Mouse (Mus musculus): ENCODE measurements around the gene Zfp408. TPM values are rescaled to one million over a fixed set of nuclear protein-coding genes. Genes with fewer than 3 reads are reported as not detected.

Gene Zfp408
- total RNA-seq (2021), result 10 to 100 TPM; 29.2 to 31.7 TPM
- long read RNA-seq, experiment 1, partial matches to known transcripts, result 0 of 8 reads
- long read RNA-seq, experiment 1, other reads (novel, unspliced or antisense), result 8 of 8 reads
- long read RNA-seq, experiment 2, partial matches to known transcripts, result 0 of 11 reads
- long read RNA-seq, experiment 2, other reads (novel, unspliced or antisense), result 11 of 11 reads

DNA sequence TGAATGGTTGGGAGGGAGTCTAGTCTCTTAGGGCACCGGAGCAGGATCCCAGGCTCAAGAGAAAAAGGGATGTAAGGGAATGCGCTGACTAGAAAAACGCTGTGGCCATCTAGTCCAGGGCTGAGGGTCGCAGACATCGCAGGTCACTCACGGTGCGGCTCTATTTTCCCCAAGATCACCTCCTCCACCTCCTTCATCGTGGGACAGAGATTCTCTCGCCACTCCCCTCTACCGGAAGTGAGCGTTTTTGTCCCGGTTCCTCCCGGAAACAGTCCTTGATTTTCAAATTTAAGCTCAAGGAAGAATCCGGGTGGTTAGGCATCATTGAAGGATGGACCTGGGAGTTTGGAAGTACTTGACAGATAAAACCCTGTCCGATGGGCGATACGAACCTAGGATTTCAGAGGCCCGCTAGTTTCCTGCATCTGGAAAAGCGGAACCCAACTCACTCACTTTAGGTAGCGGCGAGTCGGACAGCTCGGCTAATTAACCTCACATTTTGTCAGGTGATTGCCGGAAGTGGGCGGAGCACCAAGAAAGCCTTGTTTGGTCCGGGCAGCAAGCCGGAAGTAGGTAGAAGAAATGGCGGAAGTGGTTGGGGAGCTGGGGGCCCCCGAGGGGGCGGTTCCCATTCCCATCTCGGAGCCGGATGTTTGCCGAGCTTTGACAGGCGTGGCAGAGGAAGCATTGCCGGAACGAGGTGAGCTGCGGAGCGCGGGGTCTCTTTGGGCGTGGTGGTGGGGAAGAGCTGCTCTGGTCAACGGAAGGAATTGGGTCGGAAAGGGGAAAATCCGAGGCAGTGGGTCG is at the start of gene Zfp408, which contains the start of gene Arhgap1:
Zfp408 (minus strand) TSS at position 239 of the 807 bp plus-strand sequence.
Arhgap1 (plus strand) TSS at position 308 of the 807 bp plus-strand sequence.
- DNase-seq (ENCODE audit: low spot score in 2 of 2), result peak; percentile 85 to 91

DNA sequence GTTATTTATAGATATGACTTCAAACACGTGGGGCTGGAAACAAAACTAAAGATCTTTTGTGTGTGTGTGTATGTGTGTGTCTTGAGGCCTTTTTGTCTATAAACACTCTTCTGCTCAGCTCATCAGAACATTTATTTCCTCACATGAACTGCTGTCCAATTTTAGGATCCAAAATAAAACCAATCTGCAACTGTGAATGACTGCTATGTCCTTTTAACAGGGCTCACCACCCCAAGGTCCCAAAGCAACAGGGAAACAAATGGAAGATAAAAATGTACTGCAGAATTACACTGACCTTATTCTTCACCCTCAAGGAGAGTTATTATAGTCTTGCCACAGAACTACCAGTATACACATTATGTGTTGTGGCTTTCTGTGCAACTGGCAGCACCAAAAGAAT is 49.6 kb upstream of the Zfp408 start:
- DNase-seq (ENCODE audit: low spot score in 2 of 2), result no peak

DNA sequence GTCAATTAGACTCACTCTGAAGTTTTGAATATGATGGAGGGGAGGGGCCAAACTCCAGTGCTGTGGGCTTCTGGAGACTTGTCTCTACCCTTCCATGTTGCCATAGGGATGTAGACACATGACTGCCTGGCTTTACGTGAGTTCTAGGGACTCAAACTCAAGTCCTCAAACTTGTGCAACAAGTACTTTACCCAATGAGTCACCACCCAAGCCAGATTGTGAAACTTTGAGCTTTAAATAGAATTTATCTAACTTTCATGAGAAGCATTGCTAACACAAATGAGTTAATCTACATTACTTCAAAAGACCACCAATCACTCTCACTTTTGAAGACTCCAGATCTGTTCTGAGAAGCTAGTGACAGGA is 46.6 kb upstream of the Zfp408 start:
- no peak for DNase-seq (ENCODE audit: low spot score in 2 of 2)

DNA sequence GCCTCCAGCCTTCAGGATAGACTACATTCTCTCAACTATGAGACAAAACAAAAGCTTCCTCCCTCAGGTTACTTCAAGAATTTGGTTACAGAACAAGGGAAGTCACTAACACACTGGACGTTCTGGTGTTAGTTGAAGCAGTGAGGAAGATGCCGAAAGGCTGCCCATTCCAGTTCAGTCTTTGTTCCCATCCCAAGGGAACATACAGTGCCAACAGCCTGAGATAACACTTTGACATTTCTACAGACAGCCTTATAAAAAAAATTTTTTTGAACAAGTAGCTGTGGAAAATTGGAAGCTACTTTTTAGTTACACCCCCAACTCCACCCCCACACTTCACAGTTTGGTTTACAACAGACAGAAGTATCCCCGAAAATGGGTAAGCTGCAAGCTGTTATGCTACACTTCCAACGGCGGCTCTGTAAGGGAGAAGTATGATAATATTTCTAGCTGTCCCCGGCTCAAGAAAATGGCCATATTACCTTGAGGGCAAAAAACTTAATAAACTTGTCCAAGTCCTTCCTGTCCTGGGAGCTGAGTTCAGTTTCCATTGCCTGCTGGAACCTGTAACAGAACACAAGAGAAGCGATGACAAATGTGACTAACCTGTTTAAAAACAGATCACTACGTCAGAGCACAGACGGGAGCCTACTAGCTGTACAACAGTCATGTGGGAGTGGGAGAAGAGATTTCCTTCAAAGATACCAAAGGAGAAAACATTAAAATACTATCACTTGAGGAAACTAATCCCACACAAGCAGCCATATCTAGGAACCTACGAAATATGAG is 46.0 kb upstream of the Zfp408 start:
- DNase-seq (ENCODE audit: low spot score in 2 of 2), result no peak

DNA sequence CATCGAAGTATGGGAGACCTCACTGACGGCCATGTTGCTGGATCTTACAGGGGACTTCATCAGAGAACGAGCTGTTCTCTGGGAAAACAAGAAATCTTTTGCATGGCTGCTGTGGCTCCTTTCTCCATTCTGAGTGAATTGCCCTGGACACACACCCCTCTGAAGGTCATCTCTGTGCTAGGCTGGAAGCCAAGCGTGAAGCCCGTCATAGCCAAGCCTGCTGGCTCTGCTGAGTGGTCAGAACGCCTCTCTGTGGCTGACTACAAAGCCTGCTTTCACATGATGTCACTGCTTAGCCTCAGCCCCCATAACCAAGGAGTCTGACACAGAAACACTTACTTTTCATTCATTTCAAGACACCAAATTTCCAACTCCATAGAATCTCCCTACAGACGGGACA is 39.9 kb upstream of the Zfp408 start:
- DNase-seq (ENCODE audit: low spot score in 2 of 2), result peak in 1 of 2 experiments; percentile 59

DNA sequence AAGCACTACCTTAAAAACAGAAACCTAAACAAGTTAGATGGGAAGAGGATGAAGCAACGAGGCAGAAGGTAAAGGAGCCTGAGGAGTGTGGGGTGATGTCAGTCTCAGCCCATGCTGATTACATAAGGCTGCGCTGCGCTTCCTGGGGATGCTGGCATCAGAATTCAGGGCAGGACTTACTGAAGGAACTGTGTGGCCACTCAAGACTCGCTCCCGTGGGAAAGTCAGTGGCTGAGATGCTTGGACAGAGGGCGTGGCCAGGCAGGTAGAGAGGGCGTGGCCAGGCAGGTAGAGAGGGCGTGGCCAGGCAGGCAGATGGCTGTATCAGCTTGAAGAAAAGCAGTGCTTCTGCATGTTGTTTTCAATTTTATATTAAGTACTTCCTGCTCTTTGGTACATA is 34.3 kb upstream of the Zfp408 start:
- DNase-seq (ENCODE audit: low spot score in 2 of 2), result no peak

DNA sequence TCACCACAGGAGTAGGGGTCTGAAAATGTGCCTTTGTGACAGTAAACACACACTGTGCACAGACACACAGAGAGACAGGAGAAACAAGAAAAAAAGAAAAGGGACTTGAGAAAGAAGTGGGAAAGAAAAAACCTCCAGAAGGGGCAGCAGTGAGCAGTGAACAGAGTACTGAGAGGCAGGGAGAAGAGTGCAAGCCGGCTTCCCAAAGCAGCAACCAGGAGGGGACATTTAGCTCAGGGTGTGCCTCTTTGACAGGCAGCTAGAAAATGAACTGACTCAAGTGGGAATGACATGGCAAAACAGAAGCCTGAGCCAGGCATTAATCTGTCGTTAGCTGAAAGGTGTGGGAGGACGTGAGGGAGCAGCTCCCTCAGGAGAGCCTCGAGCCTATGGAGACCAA is 33.3 kb upstream of the Zfp408 start:
- DNase-seq (ENCODE audit: low spot score in 2 of 2), result no peak

DNA sequence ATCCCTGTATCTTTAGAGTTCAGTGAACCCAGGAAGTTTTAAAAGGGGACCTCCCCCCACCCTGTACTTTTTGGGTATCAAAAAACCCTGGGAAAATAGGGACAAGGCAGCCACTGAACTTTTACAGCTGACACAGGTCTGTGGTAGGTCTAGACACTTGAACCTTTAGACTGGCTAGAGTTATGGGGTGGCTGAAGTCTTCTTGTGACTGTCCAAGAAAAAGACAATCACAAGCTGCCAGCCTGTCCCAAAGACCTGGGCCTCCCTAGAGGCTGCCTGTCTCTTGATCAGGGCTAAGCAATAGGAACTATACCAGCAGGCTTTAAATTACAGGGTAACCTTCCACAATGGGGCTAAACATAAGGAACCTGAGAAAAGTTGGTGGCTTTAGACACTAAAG is 27.4 kb upstream of the Zfp408 start:
- no peak for DNase-seq (ENCODE audit: low spot score in 2 of 2)

DNA sequence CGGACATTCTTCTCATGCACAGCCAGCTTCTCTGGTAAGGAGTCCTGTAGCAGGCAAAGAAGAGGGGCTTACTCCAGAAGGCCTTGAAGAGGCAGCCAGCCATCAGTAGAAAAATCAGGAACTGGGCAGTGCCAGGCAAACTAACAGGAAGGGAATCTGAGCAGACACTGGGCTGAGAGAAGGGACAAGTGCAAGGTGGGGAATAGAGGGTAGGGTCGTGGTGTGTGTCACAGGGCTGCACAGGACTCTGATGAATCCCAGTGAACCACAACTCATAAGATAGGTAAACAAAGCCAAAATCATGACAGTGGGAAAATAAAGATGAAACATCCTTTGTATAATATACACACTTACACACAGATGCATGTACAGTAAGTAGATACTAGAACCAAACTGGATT is 26.8 kb upstream of the Zfp408 start:
- DNase-seq (ENCODE audit: low spot score in 2 of 2), result no peak

DNA sequence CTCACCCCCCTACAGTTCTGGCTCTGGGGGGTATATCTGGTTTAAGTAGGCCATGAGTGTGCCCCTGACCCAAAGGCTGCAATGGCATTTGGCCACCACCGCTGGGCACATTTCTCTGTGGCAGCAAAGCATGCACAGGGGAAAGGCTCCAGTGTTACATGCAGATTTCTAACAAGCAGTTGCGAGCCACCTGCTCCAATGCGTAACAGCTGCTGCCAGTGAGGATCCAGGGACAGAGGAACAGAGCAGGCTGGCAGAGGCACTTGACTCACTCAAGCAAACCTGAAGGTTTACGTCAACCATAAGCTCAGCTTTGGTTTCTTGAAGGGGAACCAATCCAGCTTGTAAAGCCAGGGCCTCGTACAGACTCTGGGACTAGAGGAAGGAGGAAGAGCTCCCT is 25.3 kb upstream of the Zfp408 start:
- DNase-seq (ENCODE audit: low spot score in 2 of 2), result no peak

DNA sequence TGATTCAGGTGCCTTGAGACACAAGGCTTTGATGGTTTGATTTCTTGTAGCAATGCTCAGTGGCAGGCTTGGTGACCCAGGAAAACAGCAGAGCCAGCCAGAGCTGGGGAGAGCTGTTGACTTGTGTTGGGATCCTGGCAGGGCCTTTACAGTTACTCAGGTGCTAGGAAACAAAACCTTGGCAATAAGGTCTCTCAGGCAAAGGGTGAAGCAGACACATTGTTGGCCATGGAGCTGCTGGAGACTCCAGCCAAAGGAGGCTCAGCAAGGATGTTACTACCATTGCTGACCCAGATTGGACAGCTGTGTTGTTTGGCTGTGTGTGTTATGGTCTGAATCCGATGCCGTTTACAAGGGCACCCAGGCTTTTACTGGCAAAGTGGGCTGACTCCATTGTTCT is 24.0 kb upstream of the Zfp408 start:
- no peak for DNase-seq (ENCODE audit: low spot score in 2 of 2)

DNA sequence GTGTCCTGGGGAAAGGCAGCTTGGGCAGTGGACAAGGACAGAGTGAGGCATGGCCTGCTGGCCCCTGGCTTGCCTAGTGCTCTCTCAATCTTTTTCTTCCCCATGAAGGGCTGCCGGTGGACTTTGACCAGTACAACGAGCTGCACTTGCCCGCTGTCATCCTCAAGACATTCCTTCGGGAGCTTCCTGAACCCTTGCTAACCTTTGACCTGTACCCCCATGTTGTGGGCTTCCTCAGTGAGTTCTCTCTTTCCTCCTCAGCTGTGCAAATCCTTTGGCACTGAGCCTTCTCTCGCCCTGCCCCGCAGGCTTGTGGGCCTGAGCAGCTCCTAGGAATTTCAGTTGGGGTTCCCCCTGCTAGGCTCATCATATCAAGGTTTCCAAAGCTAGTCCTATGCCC is 20.4 kb upstream of the Zfp408 start:
- no peak for DNase-seq (ENCODE audit: low spot score in 2 of 2)

DNA sequence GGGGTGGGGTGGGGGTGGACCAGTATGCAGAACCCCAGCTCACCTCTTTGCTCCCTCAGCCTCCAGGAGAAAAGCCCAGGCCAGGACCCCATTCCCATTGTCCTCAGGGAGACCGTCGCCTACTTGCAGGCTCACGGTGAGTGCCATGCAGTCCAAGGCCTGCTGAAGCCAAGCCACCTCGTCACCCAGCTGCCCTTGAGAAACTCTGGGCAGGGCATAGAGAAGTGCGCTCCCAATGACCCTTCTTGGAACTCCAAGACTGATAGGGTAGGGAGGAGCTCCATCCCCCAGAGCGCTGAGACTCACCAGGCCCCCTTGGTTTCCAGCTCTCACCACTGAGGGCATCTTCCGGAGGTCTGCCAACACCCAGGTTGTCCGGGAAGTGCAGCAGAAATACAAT is 19.7 kb upstream of the Zfp408 start:
- DNase-seq (ENCODE audit: low spot score in 2 of 2), result no peak

DNA sequence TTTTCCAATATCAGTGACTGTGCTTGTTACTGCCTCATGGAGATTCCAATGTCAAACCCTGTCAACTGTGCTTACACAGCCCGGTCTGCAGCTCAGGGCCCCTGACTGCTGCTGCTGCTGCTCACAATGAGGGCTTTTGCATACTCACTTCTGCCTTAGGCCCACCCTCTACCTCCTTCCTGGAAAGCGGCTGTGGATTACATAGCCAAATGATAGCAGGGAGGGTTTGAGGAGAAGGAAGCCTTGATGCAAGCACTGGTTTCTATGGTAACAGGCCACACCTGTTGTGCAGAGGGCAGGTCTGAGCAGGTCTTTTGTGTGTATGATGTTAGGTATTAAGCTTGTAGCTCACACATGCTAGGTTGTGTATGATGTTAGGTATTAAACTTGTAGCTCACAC is 18.2 kb upstream of the Zfp408 start:
- DNase-seq (ENCODE audit: low spot score in 2 of 2), result no peak

DNA sequence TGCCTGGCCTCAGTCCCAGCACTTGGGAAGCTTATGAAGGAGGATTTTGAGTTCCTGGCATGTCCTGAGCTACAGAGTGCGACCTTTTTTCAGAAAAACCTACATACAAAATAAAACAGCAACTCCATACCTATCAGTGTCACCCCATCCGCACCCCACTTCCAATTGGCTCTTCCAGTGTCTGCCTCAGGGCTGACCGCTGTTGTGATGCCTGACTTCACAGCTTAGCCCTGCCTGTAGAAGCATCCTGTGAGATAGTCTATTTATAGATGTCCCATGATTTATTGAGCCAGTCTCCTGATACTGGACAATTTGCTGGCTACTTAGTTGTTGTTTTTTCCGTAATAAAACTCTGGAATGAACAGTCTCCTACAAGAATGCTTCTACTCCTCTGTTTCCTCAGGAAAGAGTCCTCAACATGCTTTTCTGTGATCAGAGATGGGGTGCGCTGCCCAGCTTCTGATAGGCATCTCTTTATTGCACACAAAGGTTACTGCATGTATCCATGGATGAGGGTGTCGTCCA is 16.9 kb upstream of the Zfp408 start:
- DNase-seq (ENCODE audit: low spot score in 2 of 2), result no peak

DNA sequence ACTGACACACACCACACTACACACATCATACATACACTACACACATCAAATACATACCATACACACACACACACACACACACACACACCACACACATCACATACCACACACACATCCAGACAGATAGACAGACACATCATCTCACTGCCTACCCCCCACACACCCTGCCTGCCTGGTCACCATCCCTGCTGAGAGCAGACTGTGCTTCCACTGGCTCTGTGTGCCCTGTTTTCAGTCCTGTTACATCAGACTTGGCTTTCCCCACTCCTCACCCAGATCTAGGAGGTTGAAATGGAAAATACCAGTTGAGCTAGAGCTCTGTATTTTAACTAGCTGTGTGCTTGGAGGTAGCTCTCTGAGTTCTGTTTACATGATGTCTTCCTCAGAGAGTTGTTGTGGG is 15.2 kb upstream of the Zfp408 start:
- DNase-seq (ENCODE audit: low spot score in 2 of 2), result no peak

DNA sequence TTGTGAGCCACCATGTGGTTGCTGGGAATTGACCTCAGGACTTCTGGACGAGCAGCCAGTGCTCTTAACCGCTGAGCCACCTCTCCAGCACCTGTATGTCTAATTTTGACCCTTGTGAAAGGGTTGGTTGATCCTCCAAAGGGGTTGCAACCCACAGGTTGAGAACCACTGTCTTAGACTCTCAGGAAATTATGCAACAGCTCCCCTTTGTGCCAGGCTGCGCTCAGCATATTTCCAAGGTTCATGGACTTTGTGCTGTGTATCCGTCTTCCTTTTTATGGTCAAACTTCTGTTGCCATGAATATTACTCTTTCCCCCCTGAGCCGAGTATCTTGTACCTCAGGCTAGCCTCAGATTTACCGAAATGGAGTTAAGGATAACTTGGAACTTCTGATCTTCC is 11.4 kb upstream of the Zfp408 start:
- no peak for DNase-seq (ENCODE audit: low spot score in 2 of 2)

DNA sequence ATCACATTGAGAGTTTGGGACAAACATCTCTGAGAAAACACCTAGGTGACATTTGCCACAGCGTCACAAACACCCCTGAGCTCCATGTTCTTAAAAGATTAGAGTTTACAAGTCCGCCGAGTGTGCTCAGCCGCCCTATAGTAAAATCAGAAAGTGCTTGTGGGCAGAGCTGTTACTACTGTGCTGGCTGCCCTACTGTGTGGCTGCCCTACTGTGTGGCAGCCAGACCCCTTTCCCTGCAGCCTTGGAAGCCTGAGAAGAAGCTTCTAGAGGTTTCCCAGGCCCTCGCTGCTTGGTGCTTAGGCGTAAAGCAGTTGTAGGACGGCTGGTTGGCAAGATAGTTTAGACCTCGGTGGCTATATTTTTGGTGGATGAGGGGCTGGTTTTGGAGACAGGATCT is 10.1 kb upstream of the Zfp408 start:
- no peak for DNase-seq (ENCODE audit: low spot score in 2 of 2)

DNA sequence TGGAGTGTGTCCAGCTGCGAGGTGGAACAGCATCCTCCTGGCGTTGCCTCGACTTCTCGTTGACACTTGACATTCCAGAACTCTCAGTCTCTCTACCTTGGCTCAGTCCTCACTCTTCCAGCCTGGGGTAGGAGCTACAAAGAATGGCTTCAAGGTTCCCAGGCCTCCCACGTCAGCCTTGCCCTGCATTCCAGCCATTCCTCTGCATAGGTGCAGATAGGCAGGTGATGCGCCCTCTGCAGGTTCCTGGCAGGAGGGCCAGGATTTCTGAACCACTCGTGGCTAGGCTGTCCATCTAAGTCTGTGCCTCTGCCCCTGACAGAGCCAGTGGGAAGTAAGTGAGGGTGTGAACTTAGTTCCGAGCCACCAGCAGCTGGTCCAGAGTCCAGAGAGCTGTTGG is 7.2 kb upstream of the Zfp408 start:
- no peak for DNase-seq (ENCODE audit: low spot score in 2 of 2)

DNA sequence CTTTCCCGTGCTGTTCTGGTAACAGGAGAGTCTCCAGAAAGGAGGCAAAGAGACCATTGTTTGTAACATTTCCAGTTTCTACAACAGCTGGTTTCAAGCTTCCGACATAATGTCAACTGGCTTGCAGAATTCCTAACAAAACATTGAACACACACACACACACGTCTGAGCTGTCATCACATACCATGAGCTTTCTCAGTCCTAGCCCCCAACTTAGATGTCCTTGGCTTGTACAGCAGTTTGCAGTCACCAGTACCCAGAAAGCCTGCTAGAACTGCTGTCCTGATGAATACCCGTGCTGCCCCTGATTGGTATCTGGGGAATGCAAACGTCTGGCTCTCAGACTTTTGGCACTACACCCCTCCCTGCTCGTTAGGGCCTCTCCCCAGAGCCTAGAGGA is 6.2 kb upstream of the Zfp408 start:
- DNase-seq (ENCODE audit: low spot score in 2 of 2), result no peak

DNA sequence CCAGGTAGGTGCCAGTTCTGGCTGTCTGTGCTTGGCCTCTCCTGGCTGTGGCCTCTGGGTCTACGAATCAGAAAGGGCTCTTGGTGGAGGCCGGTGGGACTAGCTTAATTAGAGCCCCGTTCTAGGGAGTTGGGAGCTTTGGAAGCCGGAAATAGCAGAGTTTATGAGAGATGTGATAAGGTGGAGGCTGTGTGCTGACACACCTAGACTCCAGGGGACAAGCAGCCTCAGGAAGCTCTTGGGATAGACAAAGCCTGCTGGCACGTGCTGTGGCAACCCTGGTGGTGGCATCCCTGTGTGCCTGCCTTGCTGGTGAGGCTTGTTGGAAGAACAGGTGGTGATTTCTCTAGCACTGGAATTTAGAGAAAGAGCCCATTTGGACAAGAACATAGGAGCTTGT is 5.8 kb upstream of the Zfp408 start:
- DNase-seq (ENCODE audit: low spot score in 2 of 2), result no peak

DNA sequence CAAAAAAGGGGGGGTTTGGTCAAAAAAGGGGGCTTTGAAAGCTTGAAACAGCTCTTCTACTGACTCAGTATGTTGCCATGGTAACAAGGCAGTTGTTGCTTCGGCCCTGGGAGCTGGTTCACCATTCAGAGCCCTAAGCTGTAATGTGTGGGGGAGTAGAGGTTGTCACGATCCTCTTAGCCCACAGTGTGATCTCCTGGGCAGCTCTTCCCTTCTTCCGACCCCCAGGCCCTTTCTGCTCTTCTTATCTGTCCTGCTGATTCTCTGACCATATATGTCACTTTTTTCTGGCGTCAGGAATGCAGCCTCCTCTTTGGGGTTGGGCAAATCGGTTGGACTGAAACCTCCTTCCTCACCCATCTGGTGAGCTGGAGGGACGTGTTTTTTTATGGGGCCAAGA is 3.3 kb upstream of the Zfp408 start:
- DNase-seq (ENCODE audit: low spot score in 2 of 2), result no peak
